Mouse (Mus musculus) bone marrow, adult 2 months (tissue): ENCODE results near the gene Abhd14a.

ENCODE experiments used
- CTCF ChIP-seq: fragments of 200-500 bp; IDR thresholded peaks from 2 replicates; pipeline ENCODE4 v1.5.1; 2011; ENCODE audit warnings: low read length, control low read depth; ENCODE audit not compliant: control insufficient read depth, insufficient read depth
- POLR2A ChIP-seq: fragments of 200-500 bp; IDR thresholded peaks from 2 replicates; pipeline ENCODE4 v1.6.1; 2011; ENCODE audit warnings: low read depth, mild to moderate bottlenecking, control low read depth, low read length, borderline replicate concordance; ENCODE audit not compliant: control insufficient read depth

DNA sequence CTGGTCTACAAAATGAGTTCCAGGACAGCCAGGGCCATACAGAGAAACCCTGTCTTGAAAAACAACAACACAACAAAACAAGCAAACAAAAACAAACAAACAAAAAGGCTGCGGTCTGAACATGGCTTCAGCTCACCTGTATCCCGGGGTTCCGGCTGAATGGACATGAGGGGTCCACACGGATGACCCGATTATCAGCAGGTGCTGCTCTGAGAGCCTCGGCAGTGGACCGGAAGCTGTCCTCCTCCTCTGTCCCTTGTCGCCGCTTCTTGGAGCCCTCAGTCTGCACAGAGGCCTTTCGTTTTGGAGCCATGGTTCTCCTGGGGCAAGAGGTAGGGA lies 28.2 kb upstream of the Abhd14a start, which contains the start of gene Rrp9:
- TF ChIP-seq CTCF (no peak), POLR2A (no peak)
